Mouse (Mus musculus) ovary, postnatal 14 days (tissue): ENCODE data around the gene Dst.

Experiments
- DNase-seq: peaks from one replicate; pipeline ENCODE4 v3.0.0; 2022; ENCODE audit warnings: low spot score

The Dst gene

DNA sequence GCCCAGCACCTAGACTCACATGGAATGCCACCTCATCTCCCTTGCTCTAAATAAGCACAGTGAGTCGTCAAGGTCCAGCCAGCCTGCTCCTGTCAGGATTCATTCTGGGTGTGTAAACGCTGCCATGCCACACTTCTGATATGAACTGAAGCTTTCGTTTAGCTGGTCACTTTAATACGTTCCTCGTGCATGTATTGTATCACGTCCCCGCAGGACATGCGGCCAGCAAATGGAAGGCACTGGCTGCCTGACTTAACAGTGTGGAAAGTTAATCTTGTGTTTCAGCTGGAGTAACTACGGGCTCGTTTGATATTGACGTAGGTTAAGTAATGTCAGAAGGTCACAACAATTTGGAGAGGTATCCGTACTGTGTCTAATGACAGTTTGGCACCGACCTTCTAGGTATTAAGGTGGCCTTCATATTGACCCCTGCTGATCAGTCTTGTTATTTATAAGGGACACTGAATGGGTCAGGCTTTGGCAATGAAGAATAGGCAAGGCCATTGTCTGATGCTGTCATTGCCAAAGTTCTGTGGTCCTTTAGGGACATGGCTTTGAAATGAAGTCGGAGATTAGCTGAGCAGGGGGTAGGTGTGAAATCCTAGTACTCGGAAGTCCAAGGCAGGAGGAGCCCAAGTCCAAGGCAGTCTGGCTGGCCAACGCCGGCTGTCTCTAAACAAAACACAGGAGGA lies 122.5 kb downstream of the Dst start:
- DNase-seq, result no peak

DNA sequence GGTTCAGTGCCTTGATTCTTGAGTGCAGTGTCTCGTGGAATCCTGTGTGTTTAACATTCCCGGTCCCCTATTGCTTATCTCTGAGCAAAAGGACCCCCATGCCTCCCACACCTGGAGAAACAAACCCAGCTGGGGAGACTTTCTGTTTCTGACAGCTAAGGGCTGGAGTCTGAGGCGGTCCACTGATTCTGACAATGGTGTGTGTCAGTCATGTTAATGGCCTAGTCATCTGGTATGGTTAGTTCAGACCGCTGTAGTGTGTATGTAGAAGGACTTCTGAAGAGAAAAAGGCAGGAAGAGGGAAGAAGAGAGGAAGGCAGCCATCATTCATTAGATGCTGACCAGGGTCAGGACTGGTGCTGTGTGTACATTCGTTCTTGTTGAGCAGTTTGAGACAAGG lies 125.0 kb downstream of the Dst start:
- DNase-seq, result no peak

- DNase-seq, result no peak
These were observed 125.5 kb downstream of the Dst start for GRCm38 (mm10) chr1:34033478-34033877.

GRCm38 (mm10) chr1:34033958-34034357 lies 125.9 kb downstream of the Dst start:
- no peak for DNase-seq

- no peak for DNase-seq
These were observed 128.1 kb downstream of the Dst start for GRCm38 (mm10) chr1:34036111-34036510.

GRCm38 (mm10) chr1:34038571-34038970 lies 130.5 kb downstream of the Dst start:
- no peak for DNase-seq

GRCm38 (mm10) chr1:34040049-34040448 lies 132.0 kb downstream of the Dst start:
- DNase-seq, result no peak

DNA sequence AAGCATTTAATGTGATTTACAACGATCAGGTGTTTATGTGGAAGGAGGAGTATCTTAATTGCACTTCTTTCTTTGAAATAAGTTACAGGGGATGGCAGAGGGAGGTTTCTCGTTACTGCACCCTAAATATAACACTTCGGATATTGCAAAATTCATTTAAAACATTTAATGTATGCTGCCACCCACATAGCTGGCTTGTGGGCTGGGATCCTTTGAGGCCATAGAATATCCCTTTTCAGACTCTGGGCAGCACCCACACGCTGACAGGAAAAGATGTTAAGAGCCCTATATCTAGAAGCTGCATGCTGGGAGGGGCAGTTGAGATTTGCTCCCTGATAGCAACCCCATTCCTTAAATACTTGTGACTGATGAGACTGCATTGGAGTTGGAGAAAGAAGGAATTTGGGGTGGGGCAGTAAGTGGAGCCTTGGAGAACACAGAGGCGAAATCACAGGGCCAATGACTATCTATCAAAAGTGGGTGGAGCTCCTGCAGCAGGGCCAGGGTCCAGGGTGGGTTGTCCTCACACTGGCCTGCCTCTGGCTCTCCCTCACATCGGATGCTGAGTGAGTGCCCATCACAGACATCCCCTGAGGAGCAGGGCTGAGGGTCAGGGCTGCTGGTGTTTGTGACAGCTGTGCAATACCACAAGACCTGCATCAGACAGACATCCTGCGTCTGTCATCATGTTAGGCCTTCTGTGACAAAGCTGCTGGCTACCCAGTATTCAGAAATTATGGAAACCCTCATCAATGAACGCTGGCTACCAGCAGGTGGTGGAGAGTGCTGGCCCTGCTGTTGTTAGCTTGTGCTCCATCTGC lies 133.1 kb downstream of the Dst start:
- DNase-seq, result no peak

GRCm38 (mm10) chr1:34042299-34042698 lies 134.3 kb downstream of the Dst start:
- DNase-seq, result no peak

DNA sequence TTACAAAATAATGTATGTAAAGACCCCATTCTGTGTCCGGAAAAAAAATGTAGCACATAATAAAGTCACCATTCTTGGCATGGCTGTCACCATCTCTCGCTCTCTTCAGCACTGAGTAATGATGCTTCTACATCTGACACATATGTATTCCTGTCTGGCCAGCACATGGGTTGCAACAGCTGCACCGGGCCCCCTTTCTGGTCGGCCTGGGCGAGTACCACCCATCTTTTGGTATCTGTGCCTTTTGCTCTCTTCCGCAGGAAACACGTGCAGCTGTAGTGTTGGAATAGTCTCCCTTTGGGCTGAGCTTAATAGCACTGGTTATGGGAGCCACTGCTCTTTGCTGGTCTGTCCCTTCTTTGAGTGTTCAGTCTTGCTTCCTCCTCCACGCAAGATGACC lies 135.3 kb downstream of the Dst start:
- DNase-seq, result no peak

DNA sequence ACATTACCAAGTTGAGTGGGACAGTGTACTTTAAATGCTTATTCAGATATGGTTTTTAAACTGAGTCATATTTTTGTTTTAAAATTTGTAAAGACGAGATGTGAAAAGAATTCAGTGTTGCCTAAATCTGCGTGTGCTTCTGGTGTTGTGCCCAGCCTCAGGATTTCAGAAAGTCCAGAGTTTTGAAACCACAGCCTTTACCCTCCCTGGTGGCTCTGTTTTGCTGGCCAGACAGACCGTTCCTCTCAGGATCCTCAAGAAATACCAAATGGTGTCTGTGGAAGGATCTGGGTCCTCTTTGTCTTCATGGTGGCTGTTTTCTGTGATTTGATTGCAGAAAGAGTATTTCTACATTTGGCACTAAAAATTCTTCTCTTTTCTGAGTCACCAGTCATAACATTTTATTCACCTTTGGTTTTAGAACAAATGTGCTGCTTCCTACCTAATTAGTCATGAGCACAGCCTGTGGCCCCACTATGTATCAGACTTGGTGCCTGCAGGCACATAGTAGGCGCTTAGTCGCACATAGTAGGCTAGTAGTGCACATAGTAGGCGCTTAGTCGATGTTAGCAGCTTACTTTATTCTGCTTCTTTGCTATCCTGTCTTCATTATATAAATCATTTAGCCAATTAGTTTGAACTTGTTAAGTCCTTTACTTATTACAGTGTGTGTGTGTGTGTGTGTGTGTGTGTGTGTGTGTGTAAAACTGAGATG lies 136.0 kb downstream of the Dst start:
- no peak for DNase-seq

DNA sequence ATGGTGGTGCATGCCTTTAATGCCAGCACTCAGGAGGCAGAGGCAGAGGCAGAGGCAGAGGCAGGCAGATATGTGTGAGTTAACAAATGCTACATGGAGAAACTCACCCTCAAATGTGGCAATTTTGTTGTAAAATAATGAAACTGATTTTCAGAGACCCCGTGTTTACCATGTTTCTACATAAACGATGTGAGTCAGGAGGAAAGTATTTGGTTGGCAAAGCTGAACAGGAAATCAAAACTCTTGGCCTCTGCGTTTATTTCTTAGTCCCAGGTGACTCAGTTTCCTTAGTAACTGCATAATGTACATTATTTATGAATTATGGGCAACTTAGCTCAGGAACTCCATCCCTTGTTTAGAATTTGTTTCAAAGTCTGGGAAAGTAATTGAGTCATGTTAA lies 136.7 kb downstream of the Dst start:
- no peak for DNase-seq

DNA sequence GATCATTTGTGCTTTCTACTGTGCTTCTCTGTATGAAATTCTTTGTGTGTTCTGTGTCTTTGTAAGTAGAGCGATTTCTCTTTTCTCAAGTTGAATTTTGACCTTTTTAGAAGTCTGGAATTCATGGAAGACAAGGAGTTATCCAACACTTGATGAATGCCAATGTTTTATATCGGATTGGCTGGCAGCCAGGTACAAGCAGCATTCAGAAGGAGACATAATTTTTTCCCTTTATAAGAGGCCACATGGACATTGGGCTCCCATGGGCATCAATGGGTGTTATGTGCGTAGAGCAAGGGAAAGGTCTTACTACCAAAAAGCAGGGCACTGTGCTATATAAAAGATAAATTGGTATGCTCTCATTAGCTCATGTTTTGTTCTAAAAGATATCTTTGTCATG lies 139.3 kb downstream of the Dst start:
- no peak for DNase-seq

GRCm38 (mm10) chr1:34051251-34051650 lies 143.2 kb downstream of the Dst start:
- no peak for DNase-seq

DNA sequence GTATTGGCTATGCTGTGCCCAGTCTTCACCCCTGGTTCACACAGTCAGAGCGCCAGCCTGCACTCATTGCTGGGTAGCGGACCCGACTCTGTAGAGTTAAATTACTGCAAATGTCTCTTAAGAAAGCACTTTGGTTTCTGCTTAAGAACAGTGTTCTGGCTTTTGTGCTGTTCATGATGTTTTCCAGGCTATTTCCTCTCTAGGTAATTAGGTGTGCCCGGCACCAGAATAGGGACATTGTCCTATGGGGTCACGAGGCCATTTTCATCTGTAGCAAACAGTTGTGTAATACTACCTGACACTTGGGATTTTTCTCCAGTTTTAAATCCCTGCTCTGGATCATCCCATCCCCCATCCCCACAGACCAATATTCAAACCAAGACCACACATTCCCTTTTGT lies 144.4 kb downstream of the Dst start:
- no peak for DNase-seq

DNA sequence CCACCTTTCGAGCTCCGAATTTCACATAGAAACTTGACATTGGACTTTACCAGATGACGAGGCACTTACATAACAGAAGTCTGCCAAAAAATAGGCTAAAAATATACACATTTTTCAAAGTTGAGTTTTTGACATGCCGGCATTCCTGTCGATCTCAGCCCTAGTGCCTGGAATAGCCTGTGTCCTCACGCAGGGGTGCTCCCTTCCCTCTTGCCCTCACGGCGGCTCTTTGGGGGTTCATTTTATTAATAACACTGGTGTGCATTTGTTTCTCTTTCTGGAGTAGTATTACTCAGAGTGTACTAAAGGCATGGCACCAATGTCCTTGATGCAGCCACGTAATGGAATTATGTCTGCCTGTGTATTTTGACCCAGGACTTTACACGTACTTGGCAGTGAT lies 146.9 kb downstream of the Dst start:
- no peak for DNase-seq

DNA sequence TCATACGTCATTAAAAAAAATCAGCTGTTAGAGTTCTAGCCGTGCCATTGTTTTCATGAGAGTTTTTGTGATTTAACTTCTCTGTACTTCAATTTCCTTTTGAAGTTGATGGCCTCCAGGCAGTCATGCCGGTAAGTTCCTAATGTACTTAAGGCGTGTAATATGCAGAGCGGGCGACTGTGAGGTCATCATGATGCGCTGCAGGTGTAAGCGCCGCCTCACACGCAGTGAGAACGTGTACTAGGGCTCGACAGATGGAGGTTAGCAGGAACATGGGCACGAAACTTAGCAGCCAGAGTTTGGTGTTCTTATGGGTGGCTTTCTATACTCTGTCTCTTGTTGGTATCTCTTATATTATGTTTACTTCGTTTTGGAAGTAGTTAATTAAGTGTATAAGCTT lies 148.6 kb downstream of the Dst start:
- DNase-seq, result no peak

DNA sequence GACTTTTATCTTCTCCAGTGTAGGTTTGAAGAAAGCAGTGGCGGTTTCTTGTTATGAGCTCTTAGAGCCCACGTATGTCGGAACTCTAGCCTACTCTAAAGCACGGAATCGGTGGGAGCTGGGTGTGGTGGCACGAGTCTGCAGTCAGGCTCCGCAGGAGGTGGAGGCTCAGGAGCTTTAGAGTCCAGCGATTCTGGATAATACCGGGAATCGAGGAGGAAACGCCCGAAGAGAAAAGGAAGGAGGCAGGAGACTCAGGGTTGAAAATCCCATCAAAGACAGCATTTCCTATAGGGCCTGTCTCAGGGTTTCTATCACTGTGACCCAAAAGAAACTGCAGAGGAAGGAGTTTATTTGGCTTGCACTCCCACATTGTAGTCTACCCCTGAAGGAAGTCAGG lies 151.2 kb downstream of the Dst start:
- DNase-seq, result no peak

DNA sequence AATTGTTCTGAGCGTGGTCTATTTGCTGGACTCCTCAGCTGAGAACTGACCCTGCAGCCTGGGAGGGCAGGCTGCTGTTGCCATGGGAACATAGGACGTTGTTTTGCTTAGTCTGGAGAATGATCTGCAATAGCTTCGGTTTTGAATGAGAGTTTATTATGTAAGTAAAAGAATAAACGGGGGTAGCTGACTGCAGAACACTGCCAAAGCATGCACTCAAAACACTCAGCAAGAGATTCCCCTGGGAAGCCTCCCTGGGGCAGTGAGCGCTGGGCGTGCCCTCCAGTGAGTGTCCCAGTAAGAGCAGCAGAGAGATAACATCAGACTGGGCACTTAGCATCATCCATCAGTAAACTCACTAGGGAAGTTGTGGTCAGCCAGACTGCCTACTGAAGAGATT lies 152.4 kb downstream of the Dst start:
- no peak for DNase-seq

DNA sequence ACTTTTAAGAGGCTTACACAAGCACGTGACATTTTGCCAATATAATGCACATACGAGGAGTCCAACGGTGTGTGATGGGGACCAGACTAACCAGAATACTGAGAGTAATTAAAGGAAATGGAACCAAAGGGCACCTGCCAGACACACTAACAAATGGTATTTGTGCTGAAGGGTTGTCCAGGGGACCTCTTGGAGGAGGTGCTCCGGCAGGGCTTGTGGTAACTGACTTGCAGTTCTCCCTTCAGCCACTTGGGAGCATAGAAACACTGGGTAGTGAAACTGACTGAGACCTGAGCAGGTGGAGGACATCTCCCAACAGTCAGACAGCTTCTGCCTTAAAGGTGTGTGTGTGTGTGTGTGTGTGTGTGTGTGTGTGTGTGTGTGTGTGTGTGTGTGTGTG lies 153.1 kb downstream of the Dst start:
- peak; percentile 60 for DNase-seq

DNA sequence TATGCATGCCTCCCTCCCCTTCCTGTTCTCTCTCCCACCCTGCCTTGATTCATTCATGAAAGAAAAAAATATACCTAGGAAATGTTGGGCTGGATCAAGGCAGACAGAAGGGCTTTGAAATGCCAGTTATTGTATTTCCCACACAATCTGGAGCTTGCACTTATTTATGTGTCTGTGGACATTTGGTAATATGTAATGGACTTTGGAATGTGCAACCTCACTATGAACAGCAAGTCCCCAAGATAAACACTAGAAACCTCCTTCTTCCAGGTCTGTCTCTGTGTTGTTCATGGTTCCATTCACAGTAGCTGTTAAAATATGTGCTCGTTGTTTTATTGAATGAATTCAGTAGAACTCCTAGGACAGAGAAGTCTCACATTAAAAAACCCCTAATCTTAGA lies 153.8 kb downstream of the Dst start:
- DNase-seq, result no peak

- DNase-seq, result no peak
These were observed 155.9 kb downstream of the Dst start for GRCm38 (mm10) chr1:34063943-34064342.

DNA sequence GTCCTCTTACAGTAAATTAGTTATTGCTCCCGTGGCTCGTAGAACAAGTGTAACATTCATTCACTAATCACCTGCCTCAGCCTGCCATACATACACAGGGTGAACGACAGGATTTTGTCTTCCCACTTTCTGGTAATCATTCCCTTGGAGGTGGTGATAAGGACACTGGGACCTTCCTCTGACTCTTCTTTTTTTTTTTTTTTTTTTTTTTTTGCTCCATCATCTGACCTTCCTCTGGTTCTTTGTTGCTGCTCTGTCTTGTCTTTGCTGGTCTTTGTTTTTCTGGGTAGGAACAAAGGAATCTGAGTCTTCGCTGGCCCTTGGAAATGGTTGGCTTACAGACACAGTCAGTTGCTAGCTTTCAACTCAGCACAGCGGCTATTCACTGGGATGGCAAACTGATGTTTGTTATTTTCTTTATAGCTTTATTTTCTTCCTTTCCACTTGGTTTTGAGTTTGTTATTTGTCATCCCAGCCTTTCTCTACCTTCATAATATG lies 157.6 kb downstream of the Dst start:
- no peak for DNase-seq
